Mouse (Mus musculus): ENCODE data around the gene Gfod2. TPM values are rescaled to one million over a fixed set of nuclear protein-coding genes. Genes with fewer than 3 reads are reported as not detected.

The Gfod2 gene
- polyA plus RNA-seq, 1 experiment from 2014 or later: 18.2 TPM

GRCm38 (mm10) chr8:105788927-105789326, 30.5 kb upstream of the Gfod2 start:
- no peak overlapping the region for H3K27ac ChIP-seq
- WGBS: 55% methylated on average over 4 of the region's 4 CpGs
- no peaks in the 10 kb centered on the region for H3K27me3 ChIP-seq (ENCODE audit: insufficient read depth, poor library complexity, severe bottlenecking)
- no peak for DNase-seq (ENCODE audit: low spot score)
- peaks cover 8% of the 10 kb centered on the region for H3K4me1 ChIP-seq
- H3K9me3 ChIP-seq: no peaks in the 10 kb centered on the region
- H3K36me3 ChIP-seq: peaks cover 29% of the 10 kb centered on the region
- no peak overlapping the region for H3K4me3 ChIP-seq

GRCm38 (mm10) chr8:105788241-105788640, 29.8 kb upstream of the Gfod2 start:
- 91% methylated on average over 2 of the region's 2 CpGs for WGBS
- Histone ChIP-seq H3K4me1 (peaks cover 8% of the 10 kb centered on the region), H3K27me3 (ENCODE audit: insufficient read depth, poor library complexity, severe bottlenecking) (no peaks in the 10 kb centered on the region), H3K9me3 (no peaks in the 10 kb centered on the region), H3K36me3 (peaks cover 35% of the 10 kb centered on the region), H3K4me3 (no peak overlapping the region), H3K27ac (no peak overlapping the region)
- DNase-seq (ENCODE audit: low spot score): no peak

- no peak overlapping the region for H3K27ac ChIP-seq
- no peak overlapping the region for H3K4me3 ChIP-seq
- no peaks in the 10 kb centered on the region for H3K9me3 ChIP-seq
- DNase-seq (ENCODE audit: low spot score): no peak
- no peaks in the 10 kb centered on the region for H3K4me1 ChIP-seq
- H3K27me3 ChIP-seq (ENCODE audit: insufficient read depth, poor library complexity, severe bottlenecking): no peaks in the 10 kb centered on the region
- 92% methylated on average over 5 of the region's 5 CpGs for WGBS
- H3K36me3 ChIP-seq: peaks cover 88% of the 10 kb centered on the region
These were observed 21.8 kb upstream of the Gfod2 start for GRCm38 (mm10) chr8:105780298-105780697.

- Histone ChIP-seq H3K27ac (no peak overlapping the region), H3K36me3 (peaks cover 95% of the 10 kb centered on the region), H3K27me3 (ENCODE audit: insufficient read depth, poor library complexity, severe bottlenecking) (no peaks in the 10 kb centered on the region), H3K9me3 (no peaks in the 10 kb centered on the region), H3K4me1 (no peaks in the 10 kb centered on the region), H3K4me3 (no peak overlapping the region)
- WGBS: 75% methylated on average over 2 of the region's 2 CpGs
- no peak for DNase-seq (ENCODE audit: low spot score)
These were observed 19.4 kb upstream of the Gfod2 start for GRCm38 (mm10) chr8:105777833-105778232.

- 93% methylated on average over 5 of the region's 5 CpGs for WGBS
- Histone ChIP-seq H3K9me3 (no peaks in the 10 kb centered on the region), H3K4me3 (no peak overlapping the region), H3K27me3 (ENCODE audit: insufficient read depth, poor library complexity, severe bottlenecking) (no peaks in the 10 kb centered on the region), H3K4me1 (no peaks in the 10 kb centered on the region), H3K27ac (no peak overlapping the region), H3K36me3 (peaks cover 92% of the 10 kb centered on the region)
- no peak for DNase-seq (ENCODE audit: low spot score)
These were observed 16.0 kb upstream of the Gfod2 start for GRCm38 (mm10) chr8:105774498-105774897.

- Histone ChIP-seq H3K9me3 (no peaks in the 10 kb centered on the region), H3K27ac (no peak overlapping the region), H3K4me3 (no peak overlapping the region), H3K36me3 (peaks cover 92% of the 10 kb centered on the region), H3K27me3 (ENCODE audit: insufficient read depth, poor library complexity, severe bottlenecking) (no peaks in the 10 kb centered on the region), H3K4me1 (no peaks in the 10 kb centered on the region)
- DNase-seq (ENCODE audit: low spot score): no peak
- WGBS: 95% methylated on average over 1 of the region's 1 CpGs
These were observed 15.0 kb upstream of the Gfod2 start for GRCm38 (mm10) chr8:105773441-105773861.

GRCm38 (mm10) chr8:105771398-105772175, 13.1 kb upstream of the Gfod2 start:
- Histone ChIP-seq H3K4me3 (no peak overlapping the region), H3K4me1 (no peaks in the 10 kb centered on the region), H3K9me3 (no peaks in the 10 kb centered on the region), H3K27me3 (ENCODE audit: insufficient read depth, poor library complexity, severe bottlenecking) (no peaks in the 10 kb centered on the region), H3K27ac (no peak overlapping the region), H3K36me3 (peaks cover 81% of the 10 kb centered on the region)
- WGBS: 88% methylated on average over 12 of the region's 12 CpGs
- DNase-seq (ENCODE audit: low spot score): no peak

- H3K4me3 ChIP-seq: no peak overlapping the region
- H3K4me1 ChIP-seq: no peaks in the 10 kb centered on the region
- H3K36me3 ChIP-seq: peaks cover 72% of the 10 kb centered on the region
- WGBS: 88% methylated on average over 1 of the region's 1 CpGs
- no peaks in the 10 kb centered on the region for H3K27me3 ChIP-seq (ENCODE audit: insufficient read depth, poor library complexity, severe bottlenecking)
- DNase-seq (ENCODE audit: low spot score): no peak
- H3K9me3 ChIP-seq: no peaks in the 10 kb centered on the region
- no peak overlapping the region for H3K27ac ChIP-seq
These were observed 12.1 kb upstream of the Gfod2 start for GRCm38 (mm10) chr8:105770609-105771008.

- H3K27ac ChIP-seq: no peak overlapping the region
- no peak overlapping the region for H3K4me3 ChIP-seq
- H3K27me3 ChIP-seq (ENCODE audit: insufficient read depth, poor library complexity, severe bottlenecking): no peaks in the 10 kb centered on the region
- H3K36me3 ChIP-seq: peaks cover 54% of the 10 kb centered on the region
- no peaks in the 10 kb centered on the region for H3K9me3 ChIP-seq
- H3K4me1 ChIP-seq: no peaks in the 10 kb centered on the region
- WGBS: 89% methylated on average over 5 of the region's 5 CpGs
- no peak for DNase-seq (ENCODE audit: low spot score)
These were observed 10.2 kb upstream of the Gfod2 start for GRCm38 (mm10) chr8:105768485-105769257.

- Histone ChIP-seq H3K4me3 (peak overlapping the region; percentile 93), H3K27me3 (ENCODE audit: insufficient read depth, poor library complexity, severe bottlenecking) (no peaks in the 10 kb centered on the region), H3K9me3 (no peaks in the 10 kb centered on the region), H3K36me3 (no peaks in the 10 kb centered on the region), H3K4me1 (peaks cover 11% of the 10 kb centered on the region; the same call in 1 of the 2 replicates), H3K27ac (peak overlapping the region; percentile 89)
- 2% methylated on average over 12 of the region's 12 CpGs for WGBS
- no peak for DNase-seq (ENCODE audit: low spot score)
These were observed 628 bp downstream of the Gfod2 start for GRCm38 (mm10) chr8:105757796-105758276.

GRCm38 (mm10) chr8:105754688-105755087, 3.8 kb downstream of the Gfod2 start:
- 71% methylated on average over 2 of the region's 2 CpGs for WGBS

GRCm38 (mm10) chr8:105753916-105754315, 4.5 kb downstream of the Gfod2 start:
- Histone ChIP-seq H3K27me3 (ENCODE audit: insufficient read depth, poor library complexity, severe bottlenecking) (no peaks in the 10 kb centered on the region), H3K27ac (no peak overlapping the region), H3K36me3 (no peaks in the 10 kb centered on the region), H3K4me1 (peaks cover 23% of the 10 kb centered on the region), H3K4me3 (no peak overlapping the region), H3K9me3 (no peaks in the 10 kb centered on the region)
- DNase-seq (ENCODE audit: low spot score): no peak
- 83% methylated on average over 2 of the region's 2 CpGs for WGBS

More at GRCm38 (mm10) chr8:105754688-105755087, 3.8 kb downstream of the Gfod2 start:
- peaks cover 28% of the 10 kb centered on the region for H3K4me1 ChIP-seq
- H3K36me3 ChIP-seq: no peaks in the 10 kb centered on the region
- no peaks in the 10 kb centered on the region for H3K27me3 ChIP-seq (ENCODE audit: insufficient read depth, poor library complexity, severe bottlenecking)
- H3K27ac ChIP-seq: no peak overlapping the region
- DNase-seq (ENCODE audit: low spot score): no peak
- H3K9me3 ChIP-seq: no peaks in the 10 kb centered on the region
- no peak overlapping the region for H3K4me3 ChIP-seq

GRCm38 (mm10) chr8:105750606-105751005, 7.9 kb downstream of the Gfod2 start:
- Histone ChIP-seq H3K4me1 (peaks cover 32% of the 10 kb centered on the region), H3K27ac (peak overlapping the region; percentile 69), H3K27me3 (ENCODE audit: insufficient read depth, poor library complexity, severe bottlenecking) (no peaks in the 10 kb centered on the region), H3K36me3 (peaks cover 3% of the 10 kb centered on the region; the same call in 1 of the 2 replicates), H3K4me3 (peak overlapping the region; percentile 30; the same call in 1 of the 2 replicates), H3K9me3 (no peaks in the 10 kb centered on the region)
- DNase-seq (ENCODE audit: low spot score): peak; percentile 81
- WGBS: 7% methylated on average over 11 of the region's 11 CpGs
